Mouse (Mus musculus): ENCODE data around the gene Dazap2. TPM values are rescaled to one million over a fixed set of nuclear protein-coding genes. Genes with fewer than 3 reads are reported as not detected.
"Not testable (repeated sequence)": the region's sequence is repeated elsewhere in the genome, so short reads cannot be mapped to it uniquely, and the experiment has no call there.

Dazap2 gene
- polyA plus RNA-seq, 1 experiment from 2014 or later: 155 TPM

- ATAC-seq (replicated peaks): no peak
- peaks cover 23% of the 10 kb centered on the region for H3K4me1 ChIP-seq
- no peak overlapping the region for H3K4me3 ChIP-seq
- no peak overlapping the region for H3K27ac ChIP-seq (replicated peaks)
- H3K9ac ChIP-seq (replicated peaks): no peak overlapping the region
- WGBS: 78% methylated on average over 2 of the region's 2 CpGs
- H3K27me3 ChIP-seq: no peaks in the 10 kb centered on the region
- H3K36me3 ChIP-seq: peaks cover 1% of the 10 kb centered on the region; the same call in 1 of the 2 replicates
- no peak overlapping the region for H3K4me2 ChIP-seq (replicated peaks)
- H3K9me3 ChIP-seq: no peaks in the 10 kb centered on the region
Observed at GRCm38 (mm10) chr15:100612432-100612831, 2.7 kb upstream of the Dazap2 start.

GRCm38 (mm10) chr15:100613584-100613983 is 1.6 kb upstream of the Dazap2 start:
- Histone ChIP-seq H3K9me3 (no peaks in the 10 kb centered on the region), H3K4me3 (peak overlapping the region; percentile 23), H3K27me3 (no peaks in the 10 kb centered on the region), H3K4me2 (replicated peaks) (peak overlapping the region; percentile 41), H3K9ac (replicated peaks) (no peak overlapping the region), H3K36me3 (peaks cover 13% of the 10 kb centered on the region), H3K27ac (replicated peaks) (no peak overlapping the region), H3K4me1 (peaks cover 23% of the 10 kb centered on the region)
- ATAC-seq (replicated peaks): no peak
- 8% methylated on average over 16 of the region's 16 CpGs for WGBS

DNA sequence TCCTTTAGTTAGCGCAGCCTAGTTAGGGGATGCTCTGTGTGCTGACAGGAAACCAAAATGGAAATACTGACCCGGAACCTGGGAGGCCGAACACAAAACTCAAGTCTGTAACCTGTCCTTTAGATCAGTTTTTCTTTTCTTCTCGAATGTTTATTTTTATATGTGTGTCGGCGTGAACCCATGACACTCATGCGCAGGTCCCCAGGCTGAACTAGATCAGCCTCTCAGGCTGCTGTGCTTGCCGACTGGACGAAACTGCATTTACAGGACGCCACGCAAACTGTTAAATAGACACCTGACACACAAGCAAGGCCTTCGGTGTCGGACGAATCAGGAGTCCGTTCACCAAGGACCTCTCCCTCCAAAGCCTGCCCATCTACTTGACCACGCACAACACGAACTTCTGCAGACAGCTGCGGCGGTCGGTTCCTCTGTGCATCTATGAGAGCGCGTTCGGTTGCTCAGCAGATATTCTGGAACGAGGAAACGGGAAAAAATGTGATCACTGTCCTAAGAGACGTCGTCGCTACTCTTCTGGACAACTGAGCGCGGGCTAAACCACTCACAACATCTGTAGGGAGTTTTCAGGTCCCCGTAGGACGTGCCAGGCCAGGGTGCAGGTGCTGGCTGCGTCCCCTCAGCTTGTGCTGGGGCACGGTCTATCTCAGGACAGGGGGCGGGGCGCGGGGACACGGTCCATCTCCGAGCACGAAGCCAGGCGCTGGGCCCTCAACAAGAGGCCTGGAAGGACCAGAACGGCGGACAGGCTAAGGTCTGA is 742 bp upstream of the Dazap2 start:
- Histone ChIP-seq H3K9me3 (no peaks in the 10 kb centered on the region), H3K4me3 (peak overlapping the region; percentile 93), H3K27ac (replicated peaks) (peak overlapping the region; percentile 97), H3K27me3 (no peaks in the 10 kb centered on the region), H3K9ac (replicated peaks) (peak overlapping the region; percentile 83), H3K36me3 (peaks cover 21% of the 10 kb centered on the region), H3K4me1 (peaks cover 23% of the 10 kb centered on the region), H3K4me2 (replicated peaks) (peak overlapping the region; percentile 56)
- peak; percentile 3; the same call in 1 of the 2 replicates for ATAC-seq (replicated peaks)
- 12% methylated on average over 43 of the region's 43 CpGs for WGBS

- H3K27me3 ChIP-seq: no peaks in the 10 kb centered on the region
- no peaks in the 10 kb centered on the region for H3K9me3 ChIP-seq
- ATAC-seq (replicated peaks): peak; percentile 85
- peak overlapping the region; percentile 97 for H3K27ac ChIP-seq (replicated peaks)
- H3K4me1 ChIP-seq: peaks cover 23% of the 10 kb centered on the region
- H3K36me3 ChIP-seq: peaks cover 35% of the 10 kb centered on the region
- H3K9ac ChIP-seq (replicated peaks): peak overlapping the region; percentile 83
- H3K4me2 ChIP-seq (replicated peaks): peak overlapping the region; percentile 86
- peak overlapping the region; percentile 93 for H3K4me3 ChIP-seq
- WGBS: under 1% methylated on average over 43 of the region's 43 CpGs
Observed at GRCm38 (mm10) chr15:100615825-100616220, 674 bp downstream of the Dazap2 start.

DNA sequence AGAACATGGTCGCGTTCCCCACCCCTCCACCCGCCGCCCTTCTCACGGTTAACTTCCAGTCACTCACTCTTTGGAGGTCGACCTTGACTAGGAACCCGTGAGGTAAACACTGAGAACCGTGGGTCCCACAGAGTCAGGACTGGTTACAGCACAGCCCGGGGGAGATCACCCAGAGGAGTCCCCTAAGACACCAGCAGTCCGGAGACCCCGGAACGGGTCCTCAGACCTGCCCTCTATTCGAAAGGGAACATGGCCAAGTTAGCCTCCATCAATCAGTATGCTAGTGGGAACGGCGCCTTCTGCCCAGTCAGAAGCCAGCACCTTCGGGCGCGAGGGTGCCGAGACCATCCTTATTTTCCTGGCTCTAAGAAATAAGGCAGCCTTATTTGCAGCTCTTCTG is 1.1 kb downstream of the Dazap2 start:
- H3K9ac ChIP-seq (replicated peaks): peak overlapping the region; percentile 83
- H3K27me3 ChIP-seq: no peaks in the 10 kb centered on the region
- no peaks in the 10 kb centered on the region for H3K9me3 ChIP-seq
- peak overlapping the region; percentile 93 for H3K4me3 ChIP-seq
- no peak; the same call in 1 of the 2 replicates for ATAC-seq (replicated peaks)
- H3K27ac ChIP-seq (replicated peaks): peak overlapping the region; percentile 97
- peaks cover 37% of the 10 kb centered on the region for H3K36me3 ChIP-seq
- H3K4me2 ChIP-seq (replicated peaks): peak overlapping the region; percentile 86
- H3K4me1 ChIP-seq: peaks cover 23% of the 10 kb centered on the region
- under 1% methylated on average over 19 of the region's 19 CpGs for WGBS

DNA sequence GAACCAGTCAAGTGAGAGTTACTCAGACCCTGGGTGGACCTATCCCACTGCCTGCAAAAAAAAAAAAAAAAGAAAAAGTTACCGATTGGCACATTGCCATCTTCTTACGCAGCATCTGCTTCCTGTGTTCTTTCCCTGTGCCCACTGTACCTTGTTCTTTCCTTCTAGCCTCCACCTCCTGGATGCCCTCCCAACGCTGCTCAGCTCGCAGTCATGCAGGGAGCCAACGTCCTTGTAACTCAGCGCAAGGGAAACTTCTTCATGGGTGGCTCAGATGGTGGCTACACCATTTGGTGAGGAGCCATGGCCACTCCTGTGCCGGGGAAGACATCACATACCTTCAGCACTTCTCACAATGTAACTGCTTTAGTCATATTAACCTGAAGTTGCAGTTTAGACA is 4.1 kb downstream of the Dazap2 start:
- Histone ChIP-seq H3K4me2 (replicated peaks) (no peak overlapping the region), H3K36me3 (peaks cover 37% of the 10 kb centered on the region), H3K4me3 (no peak overlapping the region), H3K4me1 (peaks cover 13% of the 10 kb centered on the region), H3K9me3 (no peaks in the 10 kb centered on the region), H3K27me3 (no peaks in the 10 kb centered on the region), H3K27ac (replicated peaks) (no peak overlapping the region), H3K9ac (replicated peaks) (no peak overlapping the region)
- 83% methylated on average over 7 of the region's 7 CpGs for WGBS
- no peak for ATAC-seq (replicated peaks)

DNA sequence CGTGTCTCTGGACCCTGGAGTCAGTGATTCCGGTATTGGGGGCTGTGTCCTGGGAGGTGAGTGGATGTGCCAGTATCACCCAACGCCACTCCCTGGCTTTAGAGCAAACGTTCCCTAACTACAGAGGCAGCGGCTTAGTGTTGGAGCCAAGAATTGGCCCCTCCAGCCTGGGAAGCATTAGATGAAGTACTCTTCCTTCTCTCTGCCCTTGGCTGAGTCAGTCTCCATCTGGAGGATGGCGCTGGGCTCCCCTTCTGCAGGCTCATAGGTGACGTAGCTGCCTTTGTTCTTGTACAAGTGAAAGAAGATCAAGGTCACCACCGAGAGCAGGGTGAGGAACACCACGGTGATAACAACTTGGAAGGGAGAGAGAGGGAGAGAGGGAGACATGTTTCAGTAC is 6.5 kb downstream of the Dazap2 start:
- not testable (repeated sequence) for H3K9me3 ChIP-seq; H3K9ac ChIP-seq (replicated peaks); H3K4me2 ChIP-seq (replicated peaks); H3K4me3 ChIP-seq; H3K27me3 ChIP-seq; H3K27ac ChIP-seq (replicated peaks); H3K4me1 ChIP-seq; ATAC-seq (replicated peaks)
- 81% methylated on average over 9 of the region's 9 CpGs for WGBS
- peaks cover 37% of the 10 kb centered on the region for H3K36me3 ChIP-seq

DNA sequence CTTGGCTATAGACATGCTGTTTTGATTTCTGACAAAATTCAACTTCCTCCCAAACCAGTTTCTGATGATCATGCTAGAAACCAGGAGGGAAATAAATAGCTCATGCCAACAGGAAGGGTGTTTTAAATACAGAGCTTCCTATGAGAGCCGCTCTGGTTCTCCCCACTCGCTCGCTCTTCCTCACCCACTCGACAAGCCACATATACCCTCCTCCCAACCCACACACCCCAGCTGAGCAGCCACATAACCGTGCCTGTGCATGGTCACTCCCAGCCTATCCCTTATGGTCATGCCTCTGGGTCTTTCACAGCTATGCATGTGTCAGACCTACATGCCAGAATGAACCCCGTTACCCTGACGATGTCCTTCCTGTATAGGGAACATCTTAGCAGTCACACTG is 7.0 kb downstream of the Dazap2 start:
- H3K4me1 ChIP-seq: no peaks in the 10 kb centered on the region
- 84% methylated on average over 7 of the region's 7 CpGs for WGBS
- H3K27me3 ChIP-seq: no peaks in the 10 kb centered on the region

GRCm38 (mm10) chr15:100623754-100624153 is 8.6 kb downstream of the Dazap2 start:
- H3K9ac ChIP-seq (replicated peaks): no peak overlapping the region
- H3K4me3 ChIP-seq: no peak overlapping the region
- ATAC-seq (replicated peaks): no peak
- WGBS: 86% methylated on average over 9 of the region's 9 CpGs
- no peak overlapping the region for H3K27ac ChIP-seq (replicated peaks)
- H3K4me1 ChIP-seq: no peaks in the 10 kb centered on the region
- no peak overlapping the region for H3K4me2 ChIP-seq (replicated peaks)
- peaks cover 23% of the 10 kb centered on the region for H3K36me3 ChIP-seq
- H3K9me3 ChIP-seq: no peaks in the 10 kb centered on the region
- no peaks in the 10 kb centered on the region for H3K27me3 ChIP-seq

More for the DNA sequence above, 7.0 kb downstream of the Dazap2 start:
- H3K9ac ChIP-seq (replicated peaks): no peak overlapping the region
- peaks cover 37% of the 10 kb centered on the region for H3K36me3 ChIP-seq
- no peak overlapping the region for H3K4me2 ChIP-seq (replicated peaks)
- no peak overlapping the region for H3K4me3 ChIP-seq
- no peaks in the 10 kb centered on the region for H3K9me3 ChIP-seq
- ATAC-seq (replicated peaks): no peak
- no peak overlapping the region for H3K27ac ChIP-seq (replicated peaks)

DNA sequence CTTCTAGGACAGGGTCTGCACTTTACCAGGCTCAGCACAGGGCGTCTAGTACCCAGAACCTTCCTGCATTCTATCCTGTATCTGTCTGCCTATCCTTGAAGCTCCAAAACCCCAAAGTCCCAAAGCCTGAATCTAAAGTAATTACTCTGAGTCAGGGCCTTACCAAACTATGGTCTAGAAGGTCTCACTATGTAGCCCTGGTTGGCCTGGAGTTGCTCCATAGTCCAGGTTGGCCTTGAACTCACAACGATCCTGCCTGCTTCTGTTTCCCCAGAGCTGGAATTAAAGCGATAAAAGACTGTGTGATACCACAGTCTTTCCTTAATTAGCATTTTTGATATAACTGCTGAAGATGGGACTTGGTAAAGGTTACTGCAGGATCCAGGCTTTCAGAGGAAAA is 9.3 kb downstream of the Dazap2 start:
- H3K4me1 ChIP-seq: no peaks in the 10 kb centered on the region
- no peaks in the 10 kb centered on the region for H3K9me3 ChIP-seq
- 88% methylated on average over 3 of the region's 3 CpGs for WGBS
- no peak for ATAC-seq (replicated peaks)
- no peaks in the 10 kb centered on the region for H3K27me3 ChIP-seq
- H3K4me2 ChIP-seq (replicated peaks): no peak overlapping the region
- no peak overlapping the region for H3K4me3 ChIP-seq
- H3K36me3 ChIP-seq: peaks cover 16% of the 10 kb centered on the region
- H3K9ac ChIP-seq (replicated peaks): no peak overlapping the region
- no peak overlapping the region for H3K27ac ChIP-seq (replicated peaks)

- Histone ChIP-seq H3K4me3 (no peak overlapping the region), H3K27me3 (no peaks in the 10 kb centered on the region), H3K4me2 (replicated peaks) (no peak overlapping the region), H3K9me3 (no peaks in the 10 kb centered on the region), H3K27ac (replicated peaks) (no peak overlapping the region), H3K9ac (replicated peaks) (no peak overlapping the region), H3K36me3 (no peaks in the 10 kb centered on the region), H3K4me1 (no peaks in the 10 kb centered on the region)
- no peak for ATAC-seq (replicated peaks)
- 18% methylated on average over 10 of the region's 10 CpGs for WGBS
Observed at GRCm38 (mm10) chr15:100627287-100627686, 12.1 kb downstream of the Dazap2 start.

GRCm38 (mm10) chr15:100627774-100628370 is 12.7 kb downstream of the Dazap2 start:
- no peaks in the 10 kb centered on the region for H3K27me3 ChIP-seq
- H3K27ac ChIP-seq (replicated peaks): no peak overlapping the region
- no peaks in the 10 kb centered on the region for H3K9me3 ChIP-seq
- no peak overlapping the region for H3K9ac ChIP-seq (replicated peaks)
- H3K36me3 ChIP-seq: no peaks in the 10 kb centered on the region
- H3K4me2 ChIP-seq (replicated peaks): no peak overlapping the region
- H3K4me3 ChIP-seq: no peak overlapping the region
- no peaks in the 10 kb centered on the region for H3K4me1 ChIP-seq
- 4% methylated on average over 11 of the region's 11 CpGs for WGBS
- ATAC-seq (replicated peaks): no peak
